Mouse (Mus musculus) heart, embryonic 16.5 days (tissue): ENCODE results near the gene Cdh23. TPM values are rescaled to one million over a fixed set of nuclear protein-coding genes. Genes with fewer than 3 reads are reported as not detected.

Experiments
- ATAC-seq: fragments of 200-750 bp; cut with Nextera tagmentation; replicated peaks from 2 replicates; pipeline ENCODE4 v1.8.0; 2017; ENCODE audit warnings: moderate number of reproducible peaks; ENCODE audit not compliant: insufficient read depth, low FRiP score; ENCODE audit errors: extremely low read depth
- H3K27ac ChIP-seq: fragments of 300-500 bp; sonication (generic); 2 replicates; pipeline ENCODE4 v1.5.1; 2014; ENCODE audit warnings: mild to moderate bottlenecking, low read length, control low read depth, moderate library complexity
- H3K27me3 ChIP-seq: fragments of 300-500 bp; sonication (generic); 2 replicates; pipeline ENCODE4 v1.6.1; 2014; ENCODE audit warnings: low read length, mixed read lengths; ENCODE audit not compliant: control insufficient read depth, insufficient read depth
- H3K36me3 ChIP-seq: fragments of 300-500 bp; sonication (generic); 2 replicates; pipeline ENCODE4 v1.6.1; 2014; ENCODE audit not compliant: control insufficient read depth, insufficient read depth
- H3K4me1 ChIP-seq: fragments of 300-500 bp; sonication (generic); 2 replicates; pipeline ENCODE4 v1.6.1; 2014; ENCODE audit warnings: low read length, mixed read lengths; ENCODE audit not compliant: control insufficient read depth, insufficient read depth
- H3K4me2 ChIP-seq: fragments of 300-500 bp; sonication (generic); 2 replicates; pipeline ENCODE4 v1.6.1; 2014; ENCODE audit warnings: low read depth, mild to moderate bottlenecking, control low read depth, low read length
- H3K4me3 ChIP-seq: fragments of 300-500 bp; sonication (generic); 2 replicates; pipeline ENCODE4 v1.5.1; 2014; ENCODE audit warnings: mild to moderate bottlenecking, control low read depth, low read length
- H3K9ac ChIP-seq: fragments of 300-500 bp; sonication (generic); 2 replicates; pipeline ENCODE4 v1.6.1; 2014; ENCODE audit warnings: low read length, control low read depth
- H3K9me3 ChIP-seq: fragments of 300-500 bp; sonication (generic); replicated peaks from 2 replicates; pipeline ENCODE4 v1.6.1; 2016; ENCODE audit warnings: low read length; ENCODE audit not compliant: control insufficient read depth
- WGBS: fragments of 180-500 bp; shearing (Covaris S2); extraction: QIAGEN DNeasy Blood & Tissue Kit; methylation state at CpG from one replicate; pipeline ENCODE4 v1.1.7; 2014; 5-methylcytosine and 5-hydroxymethylcytosine counted together
- polyA plus RNA-seq: library from polyadenylated mRNA; unstranded; fragments of >200 nt; fragmentation: Nextera tagmentation; extraction: Ambion mirVana; gene quantifications from 2 replicates; pipeline ENCODE4 v1.2.1, GENCODE M21; 2015

Cdh23 gene
- polyA plus RNA-seq, 1 experiment from 2014 or later = 1.3 TPM

- Histone ChIP-seq H3K27me3 (no peaks in the 10 kb centered on the region), H3K9ac (no peak overlapping the region), H3K4me1 (peaks cover 21% of the 10 kb centered on the region), H3K36me3 (no peaks in the 10 kb centered on the region), H3K27ac (peak overlapping the region; percentile 58; the same call in 1 of the 2 replicates), H3K9me3 (no peaks in the 10 kb centered on the region; the same call in 1 of the 2 replicates), H3K4me2 (no peak overlapping the region), H3K4me3 (no peak overlapping the region)
- no peak for ATAC-seq
- WGBS = 45% methylated on average over 6 of the region's 6 CpGs
Observed at GRCm38 (mm10) chr10:60390177-60390903, 305.9 kb downstream of the Cdh23 start.

DNA sequence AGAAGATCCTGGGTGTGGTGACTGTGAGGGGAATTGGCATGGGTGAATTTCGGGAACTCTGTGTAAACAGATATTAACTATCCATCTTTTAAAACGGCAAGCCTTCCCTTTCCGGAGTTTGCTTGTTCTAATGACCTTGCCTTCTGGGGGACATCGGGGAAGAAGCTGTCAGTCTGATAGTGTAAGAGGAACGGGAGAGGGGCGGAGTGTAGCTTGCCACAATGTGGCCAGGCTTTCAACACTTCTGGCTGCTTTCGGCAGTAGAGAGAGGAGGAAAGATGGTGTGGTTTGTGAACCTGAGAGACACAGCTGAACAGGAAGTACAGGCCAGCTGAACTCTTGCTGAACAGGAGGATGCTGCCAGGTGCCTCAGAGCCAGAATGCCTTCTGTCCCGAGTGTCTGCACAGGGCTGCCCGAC lies 306.8 kb downstream of the Cdh23 start:
- WGBS = 7% methylated on average over 9 of the region's 9 CpGs
- H3K4me2 ChIP-seq = peak overlapping the region; percentile 44
- H3K27me3 ChIP-seq = no peaks in the 10 kb centered on the region
- H3K9me3 ChIP-seq = no peaks in the 10 kb centered on the region; the same call in 1 of the 2 replicates
- no peak overlapping the region for H3K9ac ChIP-seq
- ATAC-seq = peak; percentile 47; the same call in 1 of the 2 replicates
- no peak overlapping the region for H3K4me3 ChIP-seq
- no peaks in the 10 kb centered on the region for H3K36me3 ChIP-seq
- peaks cover 18% of the 10 kb centered on the region for H3K4me1 ChIP-seq
- H3K27ac ChIP-seq = peak overlapping the region; percentile 58; the same call in 1 of the 2 replicates

- Histone ChIP-seq H3K27ac (no peak overlapping the region), H3K9ac (no peak overlapping the region), H3K36me3 (no peaks in the 10 kb centered on the region), H3K4me3 (no peak overlapping the region), H3K9me3 (no peaks in the 10 kb centered on the region; the same call in 1 of the 2 replicates), H3K4me2 (no peak overlapping the region), H3K27me3 (no peaks in the 10 kb centered on the region), H3K4me1 (peaks cover 18% of the 10 kb centered on the region)
- WGBS = 69% methylated on average over 2 of the region's 2 CpGs
- ATAC-seq = no peak
Observed at GRCm38 (mm10) chr10:60388332-60388731, 308.0 kb downstream of the Cdh23 start.

DNA sequence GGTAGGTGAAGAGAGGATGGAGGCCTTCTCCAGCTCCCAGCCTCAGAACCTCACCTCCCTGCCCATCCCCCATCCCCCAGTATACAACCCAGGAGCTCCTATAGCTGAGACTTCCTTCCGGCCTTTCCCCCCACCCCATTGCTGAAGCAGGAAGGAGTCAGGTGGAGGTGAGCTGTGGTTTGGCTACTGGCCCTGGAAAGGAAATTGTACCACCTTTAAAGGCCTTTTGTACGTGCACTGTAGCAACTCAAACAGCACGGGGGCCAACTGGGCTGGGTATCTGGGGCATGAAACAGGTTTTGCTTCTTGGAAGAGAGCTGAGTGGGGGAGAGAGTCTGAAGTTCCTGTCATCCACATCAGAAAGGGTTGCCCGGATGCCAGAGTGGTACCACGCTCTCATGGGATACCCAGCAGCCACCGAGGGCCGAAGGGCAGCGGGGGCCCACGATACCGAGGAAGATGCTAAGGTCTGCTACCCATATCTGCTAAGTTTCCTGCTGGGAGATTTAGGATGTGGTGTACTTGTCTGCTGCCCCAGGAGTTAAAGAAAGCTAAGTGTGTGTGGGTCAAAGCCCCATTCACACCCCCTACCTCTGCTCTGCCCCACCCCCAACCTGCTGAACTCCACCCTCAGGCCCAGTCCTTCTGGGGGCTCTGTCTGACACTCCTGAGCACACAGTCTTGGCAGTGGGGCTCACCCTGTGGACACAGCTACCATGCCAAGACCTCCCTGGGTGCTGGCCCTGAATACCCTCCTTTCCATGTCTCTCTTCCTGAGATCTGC lies 315.0 kb downstream of the Cdh23 start:
- Histone ChIP-seq H3K4me2 (no peak overlapping the region), H3K9me3 (no peaks in the 10 kb centered on the region), H3K36me3 (no peaks in the 10 kb centered on the region), H3K27me3 (no peaks in the 10 kb centered on the region), H3K9ac (no peak overlapping the region), H3K4me1 (peaks cover 4% of the 10 kb centered on the region; the same call in 1 of the 2 replicates), H3K4me3 (no peak overlapping the region), H3K27ac (peak overlapping the region; percentile 52; the same call in 1 of the 2 replicates)
- 58% methylated on average over 10 of the region's 10 CpGs for WGBS
- ATAC-seq = no peak; the same call in 1 of the 2 replicates

DNA sequence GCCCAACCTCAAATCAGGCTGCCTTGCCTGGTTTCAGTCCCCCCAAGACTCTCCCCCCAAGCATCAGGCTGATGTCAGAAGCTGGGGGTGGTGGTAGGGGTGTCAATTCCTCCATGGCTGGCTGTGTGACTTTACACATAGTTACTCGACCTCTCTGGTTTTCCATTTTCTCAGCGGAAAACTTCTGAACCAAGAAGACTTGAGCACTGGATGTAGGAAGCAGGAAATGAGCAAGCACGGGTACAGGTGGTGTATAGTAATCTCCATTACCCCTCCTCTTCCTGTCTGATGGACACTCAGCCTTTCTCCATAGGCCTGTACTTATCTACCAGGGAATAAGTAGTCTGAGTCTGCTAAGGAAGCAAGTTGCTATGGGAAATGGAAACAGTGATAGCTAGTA lies 316.1 kb downstream of the Cdh23 start:
- H3K36me3 ChIP-seq = no peaks in the 10 kb centered on the region
- no peak overlapping the region for H3K4me3 ChIP-seq
- no peak overlapping the region for H3K4me2 ChIP-seq
- H3K27ac ChIP-seq = peak overlapping the region; percentile 23
- no peak; the same call in 1 of the 2 replicates for ATAC-seq
- no peaks in the 10 kb centered on the region for H3K27me3 ChIP-seq
- H3K4me1 ChIP-seq = peaks cover 4% of the 10 kb centered on the region; the same call in 1 of the 2 replicates
- 49% methylated on average over 3 of the region's 3 CpGs for WGBS
- no peak overlapping the region for H3K9ac ChIP-seq
- no peaks in the 10 kb centered on the region for H3K9me3 ChIP-seq

GRCm38 (mm10) chr10:60379419-60379957 lies 316.8 kb downstream of the Cdh23 start:
- H3K4me2 ChIP-seq = no peak overlapping the region
- H3K4me3 ChIP-seq = no peak overlapping the region
- H3K27ac ChIP-seq = peak overlapping the region; percentile 23; the same call in 1 of the 2 replicates
- no peak for ATAC-seq
- peaks cover 4% of the 10 kb centered on the region; the same call in 1 of the 2 replicates for H3K4me1 ChIP-seq
- H3K9ac ChIP-seq = no peak overlapping the region
- 65% methylated on average over 9 of the region's 9 CpGs for WGBS
- H3K27me3 ChIP-seq = no peaks in the 10 kb centered on the region
- no peaks in the 10 kb centered on the region for H3K36me3 ChIP-seq
- no peaks in the 10 kb centered on the region for H3K9me3 ChIP-seq

DNA sequence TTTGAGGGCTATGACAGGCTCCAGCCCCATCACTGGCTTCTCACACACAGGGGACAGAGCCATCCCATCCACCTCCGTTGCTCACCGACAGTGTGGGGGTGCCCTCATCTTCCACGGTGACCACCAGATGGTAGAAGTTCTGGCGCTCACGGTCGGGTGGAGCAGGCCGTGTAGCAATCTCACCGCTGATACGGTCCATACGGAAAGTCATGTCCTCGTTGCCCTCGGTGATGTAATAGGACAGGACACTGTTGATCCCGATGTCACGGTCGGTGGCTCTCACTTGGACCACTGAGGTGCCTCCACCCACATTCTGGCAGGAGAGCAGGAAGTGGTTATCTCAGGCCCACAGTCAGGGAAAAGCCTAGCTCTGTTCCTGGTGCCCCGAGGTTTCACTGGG lies 319.6 kb downstream of the Cdh23 start:
- Histone ChIP-seq H3K27ac (no peak overlapping the region), H3K36me3 (no peaks in the 10 kb centered on the region), H3K4me2 (no peak overlapping the region), H3K27me3 (no peaks in the 10 kb centered on the region), H3K9me3 (no peaks in the 10 kb centered on the region), H3K4me3 (no peak overlapping the region), H3K4me1 (peaks cover 5% of the 10 kb centered on the region), H3K9ac (no peak overlapping the region)
- WGBS = 81% methylated on average over 16 of the region's 16 CpGs
- ATAC-seq = no peak

DNA sequence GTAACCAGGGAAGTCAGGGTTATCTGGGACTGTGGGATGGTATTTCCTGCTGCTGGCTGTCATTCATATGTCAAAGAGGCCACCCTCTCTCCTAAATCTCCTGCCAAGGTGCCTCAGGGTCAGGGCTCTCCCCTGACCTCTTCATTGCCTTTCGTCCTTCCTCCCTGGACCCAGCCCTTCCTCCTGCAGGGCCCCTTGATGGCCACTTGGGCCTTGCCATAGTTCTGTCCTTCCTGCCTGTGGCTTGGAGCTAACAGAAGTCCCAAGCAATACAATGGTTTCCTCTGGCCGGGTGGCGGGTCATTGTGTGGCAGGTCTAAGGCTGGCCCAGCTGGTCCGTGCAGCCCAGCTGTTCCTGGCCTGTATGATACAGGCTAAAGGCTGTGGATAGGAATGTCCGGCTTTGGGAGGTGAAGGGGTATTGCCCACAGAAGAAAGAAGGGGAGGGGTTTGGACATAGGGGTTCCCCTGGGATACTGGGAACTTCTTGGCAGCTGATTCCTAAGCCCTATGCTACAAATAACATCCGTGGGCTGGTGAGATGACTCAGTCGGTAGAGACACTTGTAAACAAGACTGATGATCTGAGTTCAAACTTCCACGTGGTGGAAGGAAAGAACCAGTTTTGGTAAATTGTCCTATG lies 322.2 kb downstream of the Cdh23 start:
- Histone ChIP-seq H3K4me1 (peaks cover 8% of the 10 kb centered on the region), H3K36me3 (no peaks in the 10 kb centered on the region), H3K27ac (peak overlapping the region; percentile 37), H3K27me3 (no peaks in the 10 kb centered on the region), H3K9ac (no peak overlapping the region), H3K4me2 (no peak overlapping the region), H3K9me3 (no peaks in the 10 kb centered on the region), H3K4me3 (no peak overlapping the region)
- WGBS = 52% methylated on average over 8 of the region's 8 CpGs
- ATAC-seq = peak; percentile 68; the same call in 1 of the 2 replicates
